In genomic region chr5:118672111-118672510, GRCm38 (mm10) we compare ENCODE assay signal across 13 mouse cellular contexts.
"Had no signal": no experiment of that assay in that cellular context is flagged by ENCODE, and none has a peak within 500 bp of the region (broad histone marks: within the 10 kb centered on the region; RNA-seq: fewer than 3 reads in every experiment).

No protein-coding gene starts in this region.

- H3K4me3 ChIP-seq: kidney, embryonic 15.5 days; limb, embryonic 15.5 days; liver, embryonic 12.5 days; midbrain, embryonic 12.5 days had no signal

- DNase-seq: kidney, adult 2 months; kidney, postnatal 14 days; layer of hippocampus, postnatal 36 days; lung, embryonic 14.5 days; lung, postnatal 10 days; lung, postnatal 4 days; thymus, adult 18-20 months; thymus, postnatal 14 days had no signal

- H3K27ac ChIP-seq: kidney, embryonic 15.5 days; limb, embryonic 15.5 days; liver, embryonic 12.5 days; midbrain, embryonic 12.5 days; stomach, postnatal 0 days had no signal
